Mouse (Mus musculus) neural tube, embryonic 10.5 days (tissue): ENCODE measurements around the gene Tmem120a.

ENCODE experiments used
- DNase-seq: peaks from one replicate; pipeline ENCODE4 v3.0.0-alpha.2; 2017; ENCODE audit warnings: low spot score; ENCODE audit errors: extremely low spot score

Gene Tmem120a

GRCm38 (mm10) chr5:135733071-135733470 lies 11.2 kb downstream of the Tmem120a start:
- no peak for DNase-seq

- no peak for DNase-seq
Measured at GRCm38 (mm10) chr5:135731322-135731721, 12.9 kb downstream of the Tmem120a start.

GRCm38 (mm10) chr5:135730916-135731315 lies 13.3 kb downstream of the Tmem120a start:
- no peak for DNase-seq

GRCm38 (mm10) chr5:135730278-135730677 lies 14.0 kb downstream of the Tmem120a start:
- no peak for DNase-seq

- no peak for DNase-seq
Measured at GRCm38 (mm10) chr5:135729351-135729750, 14.9 kb downstream of the Tmem120a start.

- no peak for DNase-seq
Measured at GRCm38 (mm10) chr5:135728361-135728760, 15.9 kb downstream of the Tmem120a start.

GRCm38 (mm10) chr5:135727871-135728270 lies 16.4 kb downstream of the Tmem120a start:
- no peak for DNase-seq

- DNase-seq: no peak
Measured at GRCm38 (mm10) chr5:135726641-135727346, 17.5 kb downstream of the Tmem120a start.

GRCm38 (mm10) chr5:135725991-135726390 lies 18.3 kb downstream of the Tmem120a start:
- DNase-seq: peak; percentile 26

- peak; percentile 64 for DNase-seq
Measured at GRCm38 (mm10) chr5:135725391-135725841, 18.8 kb downstream of the Tmem120a start.

GRCm38 (mm10) chr5:135724536-135725322 lies 19.5 kb downstream of the Tmem120a start:
- peak; percentile 63 for DNase-seq

- DNase-seq: no peak
Measured at GRCm38 (mm10) chr5:135723165-135723751, 21.0 kb downstream of the Tmem120a start.

- DNase-seq: no peak
Measured at GRCm38 (mm10) chr5:135722121-135722520, 22.1 kb downstream of the Tmem120a start.

- DNase-seq: no peak
Measured at GRCm38 (mm10) chr5:135721076-135721475, 23.2 kb downstream of the Tmem120a start.

GRCm38 (mm10) chr5:135720121-135720520 lies 24.1 kb downstream of the Tmem120a start:
- DNase-seq: no peak

GRCm38 (mm10) chr5:135719586-135720120 lies 24.6 kb downstream of the Tmem120a start:
- DNase-seq: no peak

- no peak for DNase-seq
Measured at GRCm38 (mm10) chr5:135715624-135716023, 28.6 kb downstream of the Tmem120a start.

- no peak for DNase-seq
Measured at GRCm38 (mm10) chr5:135713441-135714218, 30.6 kb downstream of the Tmem120a start.

- no peak for DNase-seq
Measured at GRCm38 (mm10) chr5:135712803-135713202, 31.4 kb downstream of the Tmem120a start.

- no peak for DNase-seq
Measured at GRCm38 (mm10) chr5:135711582-135712355, 32.5 kb downstream of the Tmem120a start.
